ENCODE assay signal across 9 mouse cellular contexts in genomic region chr17:12799368-12800275, GRCm38 (mm10). TPM values are rescaled to one million over a fixed set of nuclear protein-coding genes. Genes with fewer than 3 reads are reported as not detected.
DNase-seq lines count a peak whose midpoint lies in the region; ATAC-seq lines count a peak whose summit lies in the region.
"Had no signal": no experiment of that assay in that cellular context is flagged by ENCODE, and none has a peak within 500 bp of the region (broad histone marks: within the 10 kb centered on the region; RNA-seq: fewer than 3 reads in every experiment).

No protein-coding gene starts in this region.

- H3K9me3 ChIP-seq in heart, embryonic 14.5 days (ENCODE audit: control insufficient read depth, low read length), result no peaks in the 10 kb centered on the region
- no peaks in the 10 kb centered on the region for H3K9me3 ChIP-seq in forebrain, embryonic 13.5 days (replicated peaks)

- peak; percentile 45 to 57 for DNase-seq in kidney, postnatal 4 days
- DNase-seq in kidney, adult 9 months, result no peak
- DNase-seq in right cerebral cortex, postnatal 10 days (ENCODE audit: low spot score in 2 of 2), result no peak
- DNase-seq: cerebellum, postnatal 36 days had no signal

- H3K4me3 ChIP-seq in heart, embryonic 14.5 days (ENCODE audit: control insufficient read depth in 1 of 2, insufficient read depth in 1 of 2, low read depth in 1 of 2, low read length in 2 of 2), result no peak overlapping the region
- no peak overlapping the region for H3K4me3 ChIP-seq in forebrain, embryonic 13.5 days

- H3K27ac ChIP-seq in heart, embryonic 14.5 days (replicated peaks in 1 of 2; ENCODE audit: control insufficient read depth in 1 of 2, insufficient read depth in 1 of 2, low read depth in 2 of 2, low read length in 2 of 2), result peak overlapping the region; percentile 88 to 91
- H3K27ac ChIP-seq in forebrain, embryonic 13.5 days, result no peak overlapping the region

- H3K9ac ChIP-seq in heart, embryonic 14.5 days (ENCODE audit: low read length), result peak overlapping the region; percentile 2; the same call in 1 of the 2 replicates
- no peak overlapping the region for H3K9ac ChIP-seq in forebrain, embryonic 13.5 days

- no peak overlapping the region for H3K4me2 ChIP-seq in heart, embryonic 14.5 days (ENCODE audit: low read length)
- H3K4me2 ChIP-seq in forebrain, embryonic 13.5 days, result no peak overlapping the region

- H3K36me3 ChIP-seq in heart, embryonic 14.5 days (ENCODE audit: control insufficient read depth, insufficient read depth, low read length), result peaks cover 30% of the 10 kb centered on the region
- no peaks in the 10 kb centered on the region for H3K36me3 ChIP-seq in forebrain, embryonic 13.5 days (ENCODE audit: poor library complexity, severe bottlenecking)

- H3K27me3 ChIP-seq in heart, embryonic 14.5 days (ENCODE audit: control insufficient read depth, insufficient read depth, low read length), result no peaks in the 10 kb centered on the region
- H3K27me3 ChIP-seq in forebrain, embryonic 13.5 days, result no peaks in the 10 kb centered on the region
- H3K27me3 ChIP-seq: Patski had no signal

- WGBS in heart, embryonic 14.5 days, result 33% methylated on average over 12 of the region's 12 CpGs
- WGBS in forebrain, embryonic 13.5 days, result 89% methylated on average over 12 of the region's 12 CpGs

- peaks cover 23 to 53% of the 10 kb centered on the region in 2 experiments for H3K4me1 ChIP-seq in heart, embryonic 14.5 days (ENCODE audit: control insufficient read depth in 2 of 2, insufficient read depth in 2 of 2, low read length in 2 of 2)
- H3K4me1 ChIP-seq in forebrain, embryonic 13.5 days, result no peaks in the 10 kb centered on the region

- ATAC-seq in common myeloid progenitor, adult 5-6 weeks (replicated peaks; ENCODE audit: low read depth, poor library complexity, severe bottlenecking), result 0 out of 2 replicates have a peak, but pooled peaks have one; percentile 39
- ATAC-seq in heart, embryonic 14.5 days (ENCODE audit: insufficient number of reproducible peaks, insufficient read depth, low FRiP score, low read depth), result peak; percentile 80
- ATAC-seq in megakaryocyte progenitor cell, adult 5-6 weeks (replicated peaks; ENCODE audit: poor library complexity), result peak; percentile 57; the same call in 1 of the 2 replicates
- no peak for ATAC-seq in forebrain, embryonic 13.5 days
- ATAC-seq: Patski had no signal

RNA-seq across cellular contexts. Expression of gene Igf2r, which starts 30.2 kb away (rescaled TPM):
- 5.8 and 7.3 TPM in 2 replicates for total RNA-seq in common myeloid progenitor, adult 5-6 weeks (2017)
- 196 and 201 TPM in 2 replicates for polyA plus RNA-seq in heart, embryonic 14.5 days (2014; fragmentation: Nextera tagmentation; extraction: Ambion mirVana)
- total RNA-seq in megakaryocyte progenitor cell, adult 5-6 weeks (2015), result 1.2 and 2.6 TPM in 2 replicates
- total RNA-seq in megakaryocyte progenitor cell, adult 5-6 weeks (2017), result 3.0 and 4.1 TPM in 2 replicates
- 10.5 and 11.7 TPM in 2 replicates for polyA plus RNA-seq in forebrain, embryonic 13.5 days (2015; fragmentation: Nextera tagmentation; extraction: Ambion mirVana)

Comparison
In these comparisons a context has a peak if more than half of its experiments do, and no peak if none do; other contexts are left out.
1. DNase-seq: peak in kidney, postnatal 4 days (2 of 2); none in kidney, adult 9 months (single experiment) and right cerebral cortex, postnatal 10 days (0 of 2).